Mouse (Mus musculus) midbrain, embryonic 15.5 days (tissue): ENCODE measurements at regions not wholly inside any gene's neighbourhood (a gene's known extent, or its start where the extent isn't known, plus 50 kb on each side); places are given as distances from the start of the nearest gene placed in this dataset.

ENCODE experiments used
- ATAC-seq: fragments of 200-750 bp; cut with Nextera tagmentation; replicated peaks from 2 replicates; pipeline ENCODE4 v1.8.0; 2017; ENCODE audit warnings: moderate TSS enrichment
- H3K27ac ChIP-seq: fragments of 300-500 bp; sonication (generic); 2 replicates; pipeline ENCODE4 v1.5.1; 2015; ENCODE audit warnings: mild to moderate bottlenecking, inconsistent platforms
- H3K27me3 ChIP-seq: fragments of 300-500 bp; sonication (generic); replicated peaks from 2 replicates; pipeline ENCODE4 v1.6.1; 2015; ENCODE audit warnings: inconsistent platforms
- H3K36me3 ChIP-seq: fragments of 300-500 bp; sonication (generic); replicated peaks from 2 replicates; pipeline ENCODE4 v1.6.1; 2015; ENCODE audit warnings: inconsistent platforms
- H3K4me1 ChIP-seq: fragments of 300-500 bp; sonication (generic); 2 replicates; pipeline ENCODE4 v1.6.1; 2015; ENCODE audit warnings: inconsistent platforms
- H3K4me2 ChIP-seq: fragments of 300-500 bp; sonication (generic); 2 replicates; pipeline ENCODE4 v1.6.1; 2015; ENCODE audit warnings: inconsistent platforms, mild to moderate bottlenecking, moderate library complexity
- H3K4me3 ChIP-seq: fragments of 300-500 bp; sonication (generic); 2 replicates; pipeline ENCODE4 v1.5.1; 2015; ENCODE audit warnings: mild to moderate bottlenecking, inconsistent platforms
- H3K9ac ChIP-seq: fragments of 300-500 bp; sonication (generic); 2 replicates; pipeline ENCODE4 v1.6.1; 2015; ENCODE audit warnings: mild to moderate bottlenecking, inconsistent platforms
- H3K9me3 ChIP-seq: fragments of 300-500 bp; sonication (generic); 2 replicates; pipeline ENCODE4 v1.6.1; 2016; ENCODE audit warnings: inconsistent platforms
- WGBS: fragments of 180-500 bp; shearing (Covaris S2); methylation state at CpG from one replicate; pipeline ENCODE4 v1.1.7; 2015; ENCODE audit warnings: mixed read lengths; 5-methylcytosine and 5-hydroxymethylcytosine counted together

GRCm38 (mm10) chr6:94390403-94390802 lies 106.7 kb upstream of the Magi1 start:
- no peak overlapping the region for H3K27ac ChIP-seq
- no peak overlapping the region for H3K9ac ChIP-seq
- H3K9me3 ChIP-seq, result no peaks in the 10 kb centered on the region
- no peak for ATAC-seq
- no peak overlapping the region for H3K4me3 ChIP-seq
- 84% methylated on average over 2 of the region's 2 CpGs for WGBS
- no peaks in the 10 kb centered on the region for H3K36me3 ChIP-seq
- H3K4me1 ChIP-seq, result no peaks in the 10 kb centered on the region
- H3K4me2 ChIP-seq, result no peak overlapping the region
- H3K27me3 ChIP-seq, result no peaks in the 10 kb centered on the region

- ATAC-seq, result no peak
- H3K36me3 ChIP-seq, result no peaks in the 10 kb centered on the region
- no peak overlapping the region for H3K4me2 ChIP-seq
- 75% methylated on average over 9 of the region's 9 CpGs for WGBS
- no peak overlapping the region for H3K27ac ChIP-seq
- no peaks in the 10 kb centered on the region for H3K9me3 ChIP-seq
- H3K4me1 ChIP-seq, result no peaks in the 10 kb centered on the region
- H3K9ac ChIP-seq, result no peak overlapping the region
- no peaks in the 10 kb centered on the region for H3K27me3 ChIP-seq
- no peak overlapping the region for H3K4me3 ChIP-seq
These were observed 106.0 kb upstream of the Magi1 start for GRCm38 (mm10) chr6:94389716-94390115.

- H3K4me2 ChIP-seq, result no peak overlapping the region
- H3K9ac ChIP-seq, result no peak overlapping the region
- no peaks in the 10 kb centered on the region for H3K36me3 ChIP-seq
- 85% methylated on average over 2 of the region's 2 CpGs for WGBS
- H3K27ac ChIP-seq, result no peak overlapping the region
- no peaks in the 10 kb centered on the region for H3K4me1 ChIP-seq
- no peaks in the 10 kb centered on the region for H3K27me3 ChIP-seq
- no peak for ATAC-seq
- H3K9me3 ChIP-seq, result no peaks in the 10 kb centered on the region
- H3K4me3 ChIP-seq, result no peak overlapping the region
These were observed 103.9 kb upstream of the Magi1 start for GRCm38 (mm10) chr6:94387648-94388047.

- no peak for ATAC-seq
- H3K4me3 ChIP-seq, result no peak overlapping the region
- WGBS, result 33% methylated on average over 2 of the region's 2 CpGs
These were observed 101.8 kb upstream of the Magi1 start for GRCm38 (mm10) chr6:94385531-94385930.

GRCm38 (mm10) chr6:94369991-94370390 lies 86.3 kb upstream of the Magi1 start:
- Histone ChIP-seq H3K9ac (no peak overlapping the region), H3K4me1 (no peaks in the 10 kb centered on the region), H3K27me3 (no peaks in the 10 kb centered on the region), H3K36me3 (no peaks in the 10 kb centered on the region), H3K9me3 (no peaks in the 10 kb centered on the region), H3K27ac (no peak overlapping the region), H3K4me2 (no peak overlapping the region), H3K4me3 (no peak overlapping the region)
- WGBS, result 83% methylated on average over 2 of the region's 2 CpGs
- ATAC-seq, result no peak

More at GRCm38 (mm10) chr6:94385531-94385930, 101.8 kb upstream of the Magi1 start:
- no peak overlapping the region for H3K27ac ChIP-seq
- H3K9me3 ChIP-seq, result no peaks in the 10 kb centered on the region
- no peak overlapping the region for H3K4me2 ChIP-seq
- no peak overlapping the region for H3K9ac ChIP-seq
- no peaks in the 10 kb centered on the region for H3K27me3 ChIP-seq
- H3K4me1 ChIP-seq, result no peaks in the 10 kb centered on the region
- H3K36me3 ChIP-seq, result no peaks in the 10 kb centered on the region

- H3K4me2 ChIP-seq, result no peak overlapping the region
- H3K9me3 ChIP-seq, result no peaks in the 10 kb centered on the region
- no peaks in the 10 kb centered on the region for H3K36me3 ChIP-seq
- H3K4me3 ChIP-seq, result no peak overlapping the region
- no peak overlapping the region for H3K27ac ChIP-seq
- H3K27me3 ChIP-seq, result no peaks in the 10 kb centered on the region
- H3K4me1 ChIP-seq, result no peaks in the 10 kb centered on the region
- no peak for ATAC-seq
- 88% methylated on average over 6 of the region's 6 CpGs for WGBS
- H3K9ac ChIP-seq, result no peak overlapping the region
These were observed 80.2 kb upstream of the Magi1 start for GRCm38 (mm10) chr6:94363951-94364350.

- H3K27ac ChIP-seq, result no peak overlapping the region
- no peak overlapping the region for H3K4me2 ChIP-seq
- no peak overlapping the region for H3K4me3 ChIP-seq
- H3K9ac ChIP-seq, result no peak overlapping the region
- no peaks in the 10 kb centered on the region for H3K9me3 ChIP-seq
- H3K4me1 ChIP-seq, result no peaks in the 10 kb centered on the region
- H3K36me3 ChIP-seq, result no peaks in the 10 kb centered on the region
- no peaks in the 10 kb centered on the region for H3K27me3 ChIP-seq
- no peak for ATAC-seq
These were observed 78.9 kb upstream of the Magi1 start for GRCm38 (mm10) chr6:94362626-94363025.

- ATAC-seq, result no peak
- H3K4me3 ChIP-seq, result no peak overlapping the region
- H3K9me3 ChIP-seq, result no peaks in the 10 kb centered on the region
- H3K27ac ChIP-seq, result no peak overlapping the region
- no peaks in the 10 kb centered on the region for H3K36me3 ChIP-seq
- H3K27me3 ChIP-seq, result no peaks in the 10 kb centered on the region
- 78% methylated on average over 4 of the region's 4 CpGs for WGBS
- no peak overlapping the region for H3K4me2 ChIP-seq
- H3K4me1 ChIP-seq, result no peaks in the 10 kb centered on the region
- H3K9ac ChIP-seq, result no peak overlapping the region
These were observed 73.9 kb upstream of the Magi1 start for GRCm38 (mm10) chr6:94357568-94357967.

- Histone ChIP-seq H3K27me3 (no peaks in the 10 kb centered on the region), H3K4me1 (no peaks in the 10 kb centered on the region), H3K4me2 (no peak overlapping the region), H3K9me3 (no peaks in the 10 kb centered on the region), H3K4me3 (no peak overlapping the region), H3K36me3 (no peaks in the 10 kb centered on the region), H3K27ac (no peak overlapping the region), H3K9ac (no peak overlapping the region)
- 41% methylated on average over 8 of the region's 8 CpGs for WGBS
- no peak for ATAC-seq
These were observed 70.9 kb upstream of the Magi1 start for GRCm38 (mm10) chr6:94354451-94355095.

- Histone ChIP-seq H3K27ac (no peak overlapping the region), H3K27me3 (no peaks in the 10 kb centered on the region)
- 75% methylated on average over 2 of the region's 2 CpGs for WGBS
These were observed 60.6 kb upstream of the Magi1 start for GRCm38 (mm10) chr6:94344296-94344695.

GRCm38 (mm10) chr6:94340546-94340945 lies 56.8 kb upstream of the Magi1 start:
- H3K9ac ChIP-seq, result no peak overlapping the region
- 66% methylated on average over 2 of the region's 2 CpGs for WGBS

More at GRCm38 (mm10) chr6:94344296-94344695, 60.6 kb upstream of the Magi1 start:
- Histone ChIP-seq H3K9me3 (no peaks in the 10 kb centered on the region), H3K36me3 (no peaks in the 10 kb centered on the region), H3K4me2 (no peak overlapping the region), H3K4me3 (no peak overlapping the region), H3K4me1 (no peaks in the 10 kb centered on the region), H3K9ac (no peak overlapping the region)
- ATAC-seq, result no peak

GRCm38 (mm10) chr6:94336168-94336567 lies 52.5 kb upstream of the Magi1 start:
- Histone ChIP-seq H3K27me3 (no peaks in the 10 kb centered on the region), H3K9ac (no peak overlapping the region), H3K4me3 (no peak overlapping the region), H3K4me1 (no peaks in the 10 kb centered on the region), H3K9me3 (no peaks in the 10 kb centered on the region), H3K27ac (no peak overlapping the region), H3K36me3 (no peaks in the 10 kb centered on the region), H3K4me2 (no peak overlapping the region)
- no peak for ATAC-seq
- WGBS, result 64% methylated on average over 6 of the region's 6 CpGs

More at GRCm38 (mm10) chr6:94340546-94340945, 56.8 kb upstream of the Magi1 start:
- Histone ChIP-seq H3K4me1 (no peaks in the 10 kb centered on the region), H3K9me3 (no peaks in the 10 kb centered on the region), H3K4me2 (no peak overlapping the region), H3K27ac (no peak overlapping the region), H3K36me3 (no peaks in the 10 kb centered on the region), H3K4me3 (no peak overlapping the region), H3K27me3 (no peaks in the 10 kb centered on the region)
- no peak for ATAC-seq
